Mouse (Mus musculus) Muller cell, postnatal 12 days (primary cell): ENCODE measurements around the gene Nab2.

ENCODE experiments used
- DNase-seq: peaks from one replicate; pipeline ENCODE4 v3.0.0-alpha.2; 2015; ENCODE audit errors: inconsistent ontology term

Gene Nab2

GRCm38 (mm10) chr10:127668093-127669050 is at the start of gene Nab2:
Nab2 (minus strand) TSS chr10:127668568.
- DNase-seq = peak; percentile 99

DNA sequence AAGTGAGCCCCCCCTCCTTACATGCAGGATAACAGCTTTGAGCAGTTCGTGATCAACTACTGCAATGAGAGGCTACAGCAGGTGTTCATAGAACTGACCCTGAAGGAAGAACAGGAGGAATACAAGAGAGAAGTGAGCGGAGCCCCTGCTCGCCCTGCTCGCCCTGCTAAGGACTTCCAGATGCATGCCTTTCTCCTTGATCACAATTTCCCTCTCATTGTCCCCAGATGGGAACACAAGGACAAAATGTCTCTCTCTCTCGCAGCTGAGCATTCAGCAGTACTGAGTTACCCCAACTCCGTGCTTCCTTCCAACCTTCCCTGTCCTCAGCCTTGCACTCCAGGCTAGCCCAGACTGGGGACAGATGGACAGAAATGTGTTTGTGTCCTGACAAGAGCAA is 44.4 kb upstream of the Nab2 start:
- no peak for DNase-seq

- no peak for DNase-seq
Observed at GRCm38 (mm10) chr10:127710331-127710730, 42.0 kb upstream of the Nab2 start.

- no peak for DNase-seq
Observed at GRCm38 (mm10) chr10:127708850-127709370, 40.5 kb upstream of the Nab2 start.

GRCm38 (mm10) chr10:127707721-127708120 is 39.4 kb upstream of the Nab2 start:
- no peak for DNase-seq

GRCm38 (mm10) chr10:127705783-127706182 is 37.4 kb upstream of the Nab2 start:
- DNase-seq = no peak

DNA sequence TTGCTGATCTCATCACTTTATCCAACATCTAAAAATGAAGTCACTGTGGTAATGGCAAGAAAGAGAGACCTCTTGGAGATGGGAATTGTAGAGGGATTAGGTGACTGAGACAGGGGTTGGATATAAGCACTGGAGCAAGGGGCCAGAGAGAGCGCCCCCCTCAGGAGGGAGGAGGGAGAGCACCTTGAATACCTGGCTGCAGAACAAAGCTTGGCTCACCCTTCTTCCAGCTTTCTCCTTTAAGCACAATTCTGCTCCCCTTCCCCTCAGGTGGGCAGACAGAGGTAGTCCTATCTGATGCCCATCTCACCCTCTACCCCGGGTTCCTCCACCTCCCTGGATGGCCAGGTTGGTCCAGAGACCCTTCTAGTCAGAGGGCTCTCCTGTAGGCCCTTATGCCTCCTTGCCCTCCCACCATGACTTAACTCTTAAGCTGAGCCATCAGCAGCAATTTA is 36.4 kb upstream of the Nab2 start, which contains the start of gene Myo1a:
TSS of gene Myo1a (plus strand) at position 405 of the 455 bp plus-strand sequence.
- DNase-seq = no peak

- no peak for DNase-seq
Observed at GRCm38 (mm10) chr10:127704293-127704692, 35.9 kb upstream of the Nab2 start.

- no peak for DNase-seq
Observed at GRCm38 (mm10) chr10:127703299-127703698, 34.9 kb upstream of the Nab2 start.

GRCm38 (mm10) chr10:127698966-127699365 is 30.6 kb upstream of the Nab2 start:
- no peak for DNase-seq

DNA sequence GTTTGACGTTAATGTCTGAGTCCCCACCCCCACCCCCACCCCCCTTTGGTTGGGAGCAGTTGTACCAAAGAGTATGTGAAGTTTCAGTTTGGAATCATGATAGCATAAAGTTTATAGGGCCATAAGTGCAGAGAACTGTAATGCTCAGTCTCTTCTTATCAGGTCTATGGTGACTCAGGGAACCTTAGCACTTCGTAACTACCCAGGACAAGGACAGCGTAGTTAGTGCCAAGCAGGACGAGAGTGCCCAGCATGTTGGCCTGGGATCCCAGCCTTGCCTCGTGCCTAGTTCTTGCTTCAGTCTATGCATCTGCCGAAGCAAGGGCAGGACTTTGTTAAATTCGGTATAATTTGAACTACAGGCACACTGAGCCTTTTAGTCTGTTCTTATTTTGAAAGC is 27.4 kb upstream of the Nab2 start:
- DNase-seq = no peak

DNA sequence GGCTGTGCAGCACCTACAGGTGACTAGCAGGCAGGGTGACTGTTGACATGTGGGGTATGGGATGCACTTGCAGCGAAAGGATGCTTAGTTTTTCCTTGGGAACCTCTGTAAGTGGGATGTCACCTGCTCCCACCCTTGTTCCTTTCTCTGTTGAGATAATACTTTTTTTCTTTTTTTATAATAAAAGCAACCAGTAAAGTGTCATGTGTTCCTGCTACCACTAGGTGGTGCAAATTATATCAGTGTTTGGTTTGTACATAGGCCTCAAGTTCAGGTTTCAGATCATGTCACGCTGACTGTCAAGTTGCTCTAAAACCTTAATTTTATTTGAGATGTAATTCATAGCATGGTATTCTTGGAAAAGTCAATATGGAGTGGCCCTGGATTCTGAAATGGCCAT is 26.3 kb upstream of the Nab2 start:
- peak; percentile 15 for DNase-seq

DNA sequence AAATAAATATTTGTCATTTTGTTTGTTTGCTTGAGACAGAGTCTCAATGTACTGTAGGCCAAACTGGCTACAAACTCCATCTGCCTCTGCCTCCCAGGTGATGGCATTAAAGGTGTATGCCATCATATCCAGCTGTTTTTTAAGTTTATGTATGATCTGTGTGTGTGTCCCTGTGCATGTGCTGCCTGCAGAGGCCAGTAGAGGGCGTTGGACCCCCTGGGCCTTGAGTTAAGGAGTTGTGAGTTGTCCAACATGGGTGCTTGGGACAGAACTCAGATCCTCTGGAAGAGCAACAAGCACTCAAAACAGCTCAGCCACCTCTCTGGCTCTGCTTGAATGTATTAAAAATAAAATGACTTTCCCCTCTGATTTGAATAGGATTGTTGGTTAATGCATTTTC is 22.7 kb upstream of the Nab2 start:
- DNase-seq = no peak

DNA sequence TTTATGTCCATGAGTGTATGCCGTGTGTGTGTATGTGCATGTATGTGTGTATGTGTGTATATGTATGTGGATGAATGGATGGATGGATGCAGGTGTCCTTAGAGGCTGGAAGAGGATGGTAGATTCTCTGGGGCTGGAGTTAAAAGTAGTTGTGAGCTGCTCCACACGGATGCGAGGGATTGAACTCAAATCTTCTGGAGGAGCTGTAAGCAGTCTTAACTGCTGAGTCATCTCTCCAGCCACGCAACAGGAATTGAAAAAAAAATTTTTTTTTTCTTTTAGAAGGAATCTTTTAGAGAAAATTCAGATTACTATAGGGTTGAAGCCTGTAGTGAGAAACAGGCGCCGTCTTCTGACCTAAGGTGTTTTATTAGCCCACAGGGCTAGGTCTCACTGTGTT is 14.5 kb upstream of the Nab2 start:
- no peak for DNase-seq

DNA sequence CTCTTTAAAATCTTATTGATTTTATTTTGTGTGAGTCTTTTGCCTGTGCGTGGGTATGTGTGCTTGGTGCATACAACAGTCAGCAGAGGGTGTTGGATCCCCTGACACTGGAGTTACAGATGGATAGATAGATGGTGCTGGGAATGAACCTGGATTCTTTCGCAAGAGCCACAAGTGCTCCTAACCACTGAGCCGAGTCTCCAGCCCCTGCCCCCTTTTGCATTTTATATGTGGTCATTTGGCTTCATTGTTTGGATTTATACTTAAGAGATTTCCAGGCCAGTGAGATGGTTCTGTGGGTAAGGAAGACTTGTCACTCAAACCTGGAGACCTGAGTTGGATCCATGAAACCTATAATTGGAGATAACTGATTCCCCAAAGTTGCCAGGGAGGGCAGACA is 11.5 kb upstream of the Nab2 start:
- DNase-seq = no peak

GRCm38 (mm10) chr10:127679208-127679607 is 10.8 kb upstream of the Nab2 start:
- no peak for DNase-seq

GRCm38 (mm10) chr10:127677591-127678336 is 9.4 kb upstream of the Nab2 start:
- DNase-seq = peak; percentile 73

DNA sequence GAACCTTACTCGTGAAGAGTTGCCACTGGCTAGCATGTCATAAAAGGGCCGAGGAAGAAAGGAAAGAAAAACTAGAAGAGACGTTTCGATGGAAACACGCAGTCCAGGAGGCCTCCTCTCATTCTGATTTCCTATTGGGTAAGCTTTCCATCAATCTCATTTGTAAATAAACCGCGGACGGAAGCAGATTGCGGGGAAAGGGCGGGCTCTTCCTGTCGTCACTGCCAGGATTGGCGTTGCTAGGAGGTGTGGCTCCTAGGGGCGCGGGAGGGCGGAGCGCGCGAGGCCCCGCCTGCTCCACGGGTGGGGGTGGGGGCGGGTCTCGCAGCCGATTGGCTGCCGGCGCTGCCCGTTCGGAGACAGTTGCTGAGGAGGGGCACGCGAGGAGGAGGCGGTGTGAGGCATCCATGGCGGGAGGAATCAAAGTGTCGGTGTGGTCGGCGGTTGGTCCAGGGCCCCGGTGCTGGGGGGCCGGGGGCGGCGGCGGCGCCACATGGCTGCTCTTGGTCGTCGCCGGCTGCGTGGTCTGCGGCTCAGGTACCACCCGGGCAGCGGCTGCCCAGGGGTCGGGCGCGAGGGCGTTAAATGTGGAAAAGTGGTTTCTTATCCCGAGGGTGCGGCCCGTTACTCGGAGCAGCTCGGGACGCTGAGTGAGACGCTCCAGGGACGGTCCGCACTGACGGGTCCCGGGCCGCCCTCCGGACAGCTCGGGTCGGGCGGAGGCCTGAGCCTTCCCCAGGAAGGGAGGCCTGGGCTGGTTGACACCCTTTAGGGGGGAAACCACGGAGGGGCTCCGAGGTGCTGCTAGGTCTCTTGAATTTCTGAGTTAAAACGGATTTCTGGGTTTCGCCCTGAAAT is 8.6 kb upstream of the Nab2 start:
- DNase-seq = peak; percentile 99

GRCm38 (mm10) chr10:127675859-127676398 is 7.6 kb upstream of the Nab2 start:
- no peak for DNase-seq

DNA sequence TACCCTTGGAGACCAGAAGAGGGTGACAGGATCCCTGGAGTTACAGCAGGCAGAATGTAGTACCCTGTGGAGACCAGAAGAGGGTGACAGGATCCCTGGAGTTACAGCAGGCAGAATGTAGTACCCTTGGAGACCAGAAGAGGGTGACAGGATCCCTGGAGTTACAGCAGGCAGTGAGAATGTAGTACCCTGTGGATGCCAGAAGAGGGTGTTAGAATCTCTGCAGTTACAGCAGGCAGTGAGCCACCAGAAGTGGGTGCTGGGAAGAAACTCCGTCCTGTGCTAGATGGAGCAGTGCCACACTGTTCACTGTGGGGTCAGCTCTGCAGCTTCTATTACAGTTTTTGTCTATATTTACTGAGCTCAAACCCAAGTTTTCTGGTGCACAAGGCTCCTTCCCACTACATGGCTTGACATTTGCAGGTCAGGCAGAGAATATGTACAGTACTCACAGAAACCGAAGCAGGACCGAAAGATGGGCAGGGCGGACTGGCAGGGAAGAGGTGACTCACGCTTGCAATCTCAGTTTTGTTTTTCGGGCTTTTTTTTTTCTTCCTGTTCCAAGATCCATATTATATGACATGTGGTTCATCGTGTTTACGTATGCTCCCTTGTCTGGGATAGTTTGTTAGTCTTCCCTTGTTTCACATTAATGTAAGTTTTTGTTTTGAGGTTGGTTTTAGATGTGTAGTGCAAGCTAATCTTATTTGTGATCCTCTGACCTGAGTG is 6.6 kb upstream of the Nab2 start:
- DNase-seq = peak; percentile 82
